Mouse (Mus musculus) intestine, embryonic 14.5 days (tissue): ENCODE data around the gene C130050O18Rik. TPM values are rescaled to one million over a fixed set of nuclear protein-coding genes. Genes with fewer than 3 reads are reported as not detected.

Source experiments
- ATAC-seq: fragments of 200-750 bp; cut with Nextera tagmentation; replicated peaks from 2 replicates; pipeline ENCODE4 v1.8.0; 2017; ENCODE audit warnings: low read depth, moderate number of reproducible peaks, moderate TSS enrichment, moderate library complexity; ENCODE audit not compliant: low FRiP score, low TSS enrichment
- DNase-seq: peaks from one replicate; pipeline ENCODE4 v3.0.0-alpha.2; 2018; ENCODE audit warnings: low spot score
- H3K27ac ChIP-seq: fragments of 300-500 bp; sonication (generic); 2 replicates; pipeline ENCODE4 v1.5.1; 2014; ENCODE audit warnings: low read depth, mild to moderate bottlenecking, control low read depth
- H3K27me3 ChIP-seq: fragments of 300-500 bp; sonication (generic); replicated peaks from 2 replicates; pipeline ENCODE4 v1.6.1; 2014; ENCODE audit warnings: low read length, control low read depth; ENCODE audit not compliant: control insufficient read depth, insufficient read depth
- H3K36me3 ChIP-seq: fragments of 300-500 bp; sonication (generic); 2 replicates; pipeline ENCODE4 v1.6.1; 2014; ENCODE audit warnings: low read length, control low read depth; ENCODE audit not compliant: control insufficient read depth, insufficient read depth
- H3K4me1 ChIP-seq: fragments of 300-500 bp; sonication (generic); replicated peaks from 2 replicates; pipeline ENCODE4 v1.6.1; 2014; ENCODE audit warnings: low read length, control low read depth, mixed read lengths; ENCODE audit not compliant: control insufficient read depth, insufficient read depth
- H3K4me2 ChIP-seq: fragments of 300-500 bp; sonication (generic); 2 replicates; pipeline ENCODE4 v1.6.1; 2014; ENCODE audit warnings: low read length
- H3K4me3 ChIP-seq: fragments of 300-500 bp; sonication (generic); 2 replicates; pipeline ENCODE4 v1.5.1; 2014; ENCODE audit warnings: low read depth, low read length, control low read depth, mixed read lengths
- H3K9ac ChIP-seq: fragments of 300-500 bp; sonication (generic); 2 replicates; pipeline ENCODE4 v1.6.1; 2014; ENCODE audit warnings: mild to moderate bottlenecking, low read length
- H3K9me3 ChIP-seq: fragments of 300-500 bp; sonication (generic); 2 replicates; pipeline ENCODE4 v1.6.1; 2016; ENCODE audit warnings: low read length, control low read depth; ENCODE audit not compliant: control insufficient read depth
- WGBS: fragments of 180-500 bp; shearing (Covaris S2); extraction: QIAGEN DNeasy Blood & Tissue Kit; methylation state at CpG from one replicate; pipeline ENCODE4 v1.1.7; 2014; 5-methylcytosine and 5-hydroxymethylcytosine counted together
- polyA plus RNA-seq: library from polyadenylated mRNA; unstranded; fragments of >200 nt; fragmentation: Nextera tagmentation; extraction: Ambion mirVana; gene quantifications from 2 replicates; pipeline ENCODE4 v1.2.1, GENCODE M21; 2014

The C130050O18Rik gene
- polyA plus RNA-seq, 1 experiment from 2014 or later: 1.3 TPM

- no peak overlapping the region for H3K9ac ChIP-seq
- DNase-seq (no peak), ATAC-seq (no peak)
- H3K27ac ChIP-seq: no peak overlapping the region
- H3K4me1 ChIP-seq: peaks cover 3% of the 10 kb centered on the region; the same call in 1 of the 2 replicates
- H3K9me3 ChIP-seq: no peaks in the 10 kb centered on the region
- no peaks in the 10 kb centered on the region for H3K36me3 ChIP-seq
- no peak overlapping the region for H3K4me3 ChIP-seq
- no peaks in the 10 kb centered on the region for H3K27me3 ChIP-seq
- H3K4me2 ChIP-seq: no peak overlapping the region
- WGBS: 93% methylated on average over 6 of the region's 6 CpGs
These were observed 6.0 kb downstream of the C130050O18Rik start for GRCm38 (mm10) chr5:139411117-139411516.

GRCm38 (mm10) chr5:139411665-139412314 is 6.7 kb downstream of the C130050O18Rik start:
- H3K27ac ChIP-seq: no peak overlapping the region
- ATAC-seq: no peak
- 54% methylated on average over 15 of the region's 15 CpGs for WGBS

DNA sequence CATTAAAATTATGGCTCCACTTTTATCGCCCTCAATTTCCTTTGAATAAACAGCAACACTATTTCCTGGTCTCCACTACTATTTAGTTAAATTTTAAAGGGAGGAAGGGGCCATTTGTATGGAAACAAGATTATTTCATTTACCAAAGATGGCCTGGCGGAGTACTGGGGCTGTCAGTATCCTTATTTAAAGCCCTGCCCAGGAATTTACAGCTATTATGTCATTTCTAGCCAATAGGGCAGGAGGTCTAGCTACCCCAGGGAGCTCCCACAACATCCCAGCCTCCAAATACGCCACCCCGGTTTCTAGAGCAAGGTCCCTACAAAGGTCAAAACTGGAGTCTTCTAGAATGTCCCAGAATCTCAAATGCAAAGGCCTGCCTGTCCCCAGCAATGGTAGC is 8.5 kb downstream of the C130050O18Rik start:
- Histone ChIP-seq H3K27me3 (no peaks in the 10 kb centered on the region), H3K9me3 (no peaks in the 10 kb centered on the region), H3K27ac (peak overlapping the region; percentile 14; the same call in 1 of the 2 replicates), H3K9ac (no peak overlapping the region), H3K36me3 (no peaks in the 10 kb centered on the region), H3K4me2 (no peak overlapping the region), H3K4me1 (peaks cover 6% of the 10 kb centered on the region; the same call in 1 of the 2 replicates), H3K4me3 (no peak overlapping the region)
- WGBS: 48% methylated on average over 4 of the region's 4 CpGs
- ATAC-seq (peak; percentile 59; the same call in 1 of the 2 replicates), DNase-seq (no peak)

More at GRCm38 (mm10) chr5:139411665-139412314, 6.7 kb downstream of the C130050O18Rik start:
- peaks cover 3% of the 10 kb centered on the region; the same call in 1 of the 2 replicates for H3K4me1 ChIP-seq
- no peaks in the 10 kb centered on the region for H3K36me3 ChIP-seq
- H3K4me2 ChIP-seq: no peak overlapping the region
- DNase-seq: no peak
- H3K9ac ChIP-seq: no peak overlapping the region
- no peak overlapping the region for H3K4me3 ChIP-seq
- no peaks in the 10 kb centered on the region for H3K9me3 ChIP-seq
- H3K27me3 ChIP-seq: no peaks in the 10 kb centered on the region

DNA sequence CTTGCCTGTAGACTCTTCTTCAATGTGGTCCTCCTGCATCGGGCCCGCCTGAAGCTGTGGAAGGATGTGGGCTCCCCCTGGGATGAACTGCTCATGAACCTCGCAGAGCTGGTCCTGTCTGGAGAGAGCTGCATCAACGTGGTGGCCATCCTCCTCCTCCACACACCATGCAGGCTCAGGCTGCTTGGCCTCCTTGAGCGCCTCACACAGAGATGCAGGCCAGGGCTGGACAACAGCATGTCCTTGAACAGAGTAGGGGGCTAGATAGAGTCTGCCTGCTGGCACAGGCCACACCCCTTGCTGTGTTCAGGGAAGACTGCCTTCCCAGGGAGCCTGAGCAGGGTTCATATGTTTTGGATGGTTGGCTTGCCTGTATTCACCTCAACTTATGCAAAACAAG is 9.9 kb downstream of the C130050O18Rik start:
- no peak for ATAC-seq
- Histone ChIP-seq H3K4me2 (no peak overlapping the region), H3K4me3 (no peak overlapping the region), H3K9me3 (no peaks in the 10 kb centered on the region), H3K4me1 (peaks cover 10% of the 10 kb centered on the region; the same call in 1 of the 2 replicates), H3K27me3 (no peaks in the 10 kb centered on the region), H3K27ac (no peak overlapping the region), H3K9ac (no peak overlapping the region), H3K36me3 (no peaks in the 10 kb centered on the region)
- WGBS: 82% methylated on average over 5 of the region's 5 CpGs
- no peak for DNase-seq

- no peaks in the 10 kb centered on the region for H3K27me3 ChIP-seq
- WGBS: 92% methylated on average over 4 of the region's 4 CpGs
These were observed 11.9 kb downstream of the C130050O18Rik start for GRCm38 (mm10) chr5:139416942-139417341.

GRCm38 (mm10) chr5:139417480-139417879 is 12.4 kb downstream of the C130050O18Rik start:
- Histone ChIP-seq H3K9ac (no peak overlapping the region), H3K36me3 (no peaks in the 10 kb centered on the region), H3K27me3 (no peaks in the 10 kb centered on the region), H3K9me3 (no peaks in the 10 kb centered on the region), H3K4me1 (peaks cover 10% of the 10 kb centered on the region), H3K4me2 (no peak overlapping the region), H3K27ac (no peak overlapping the region), H3K4me3 (no peak overlapping the region)
- DNase-seq (no peak), ATAC-seq (no peak)
- 86% methylated on average over 3 of the region's 3 CpGs for WGBS

More at GRCm38 (mm10) chr5:139416942-139417341, 11.9 kb downstream of the C130050O18Rik start:
- no peak overlapping the region for H3K27ac ChIP-seq
- H3K36me3 ChIP-seq: no peaks in the 10 kb centered on the region
- peaks cover 10% of the 10 kb centered on the region; the same call in 1 of the 2 replicates for H3K4me1 ChIP-seq
- DNase-seq (no peak), ATAC-seq (no peak)
- H3K9me3 ChIP-seq: no peaks in the 10 kb centered on the region
- no peak overlapping the region for H3K4me2 ChIP-seq
- H3K4me3 ChIP-seq: no peak overlapping the region
- no peak overlapping the region for H3K9ac ChIP-seq

GRCm38 (mm10) chr5:139418110-139418509 is 13.0 kb downstream of the C130050O18Rik start:
- Histone ChIP-seq H3K9ac (no peak overlapping the region), H3K9me3 (no peaks in the 10 kb centered on the region), H3K4me3 (no peak overlapping the region), H3K27me3 (no peaks in the 10 kb centered on the region), H3K36me3 (no peaks in the 10 kb centered on the region), H3K4me1 (peaks cover 16% of the 10 kb centered on the region), H3K27ac (no peak overlapping the region), H3K4me2 (no peak overlapping the region)
- ATAC-seq (no peak), DNase-seq (no peak)
- 70% methylated on average over 2 of the region's 2 CpGs for WGBS

DNA sequence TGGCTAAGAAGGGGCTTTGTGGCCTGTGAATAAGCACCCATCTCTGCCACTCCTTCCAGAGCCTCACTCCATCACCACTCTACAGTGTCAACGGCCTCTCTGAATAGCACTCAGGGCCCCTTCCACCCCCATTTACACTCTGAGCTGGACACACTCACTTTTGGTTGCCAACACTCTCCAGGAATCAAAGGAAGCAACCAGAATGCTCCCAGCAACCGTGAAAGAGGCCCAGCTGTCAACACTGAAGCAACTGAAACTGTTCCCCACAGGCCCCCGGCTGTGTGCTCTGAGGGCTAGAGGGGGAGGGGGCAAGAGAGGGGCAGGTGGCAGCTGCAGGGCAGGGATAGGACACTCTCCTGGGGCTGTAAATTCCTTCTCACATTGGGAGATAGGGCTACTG is 13.6 kb downstream of the C130050O18Rik start:
- Histone ChIP-seq H3K9ac (no peak overlapping the region), H3K27ac (no peak overlapping the region), H3K9me3 (no peaks in the 10 kb centered on the region), H3K36me3 (no peaks in the 10 kb centered on the region), H3K4me3 (no peak overlapping the region), H3K4me1 (peaks cover 21% of the 10 kb centered on the region), H3K27me3 (no peaks in the 10 kb centered on the region), H3K4me2 (no peak overlapping the region)
- ATAC-seq (no peak), DNase-seq (no peak)
- WGBS: 17% methylated on average over 3 of the region's 3 CpGs
